Mouse (Mus musculus) neutrophil, adult 5-6 weeks (primary cell): ENCODE results near the gene Olfr15. TPM values are rescaled to one million over a fixed set of nuclear protein-coding genes. Genes with fewer than 3 reads are reported as not detected.
"Not testable (repeated sequence)": the region's sequence is repeated elsewhere in the genome, so short reads cannot be mapped to it uniquely, and the experiment has no call there.

ENCODE experiments used
- ATAC-seq: fragments of 151-379, 151-347 bp; 2 replicates; pipeline ENCODE4 v1.8.0; 2017; ENCODE audit warnings: mild to moderate bottlenecking, moderate TSS enrichment; ENCODE audit not compliant: insufficient number of reproducible peaks, poor library complexity, low FRiP score, severe bottlenecking; ENCODE audit errors: extremely low read depth
- total RNA-seq: library from RNA; stranded (forward); fragments of 200-1000 nt; gene quantifications from 2 replicates; pipeline ENCODE4 v1.2.3, GENCODE M21; 2017

Gene Olfr15
- total RNA-seq: not detected in 2 replicates

DNA sequence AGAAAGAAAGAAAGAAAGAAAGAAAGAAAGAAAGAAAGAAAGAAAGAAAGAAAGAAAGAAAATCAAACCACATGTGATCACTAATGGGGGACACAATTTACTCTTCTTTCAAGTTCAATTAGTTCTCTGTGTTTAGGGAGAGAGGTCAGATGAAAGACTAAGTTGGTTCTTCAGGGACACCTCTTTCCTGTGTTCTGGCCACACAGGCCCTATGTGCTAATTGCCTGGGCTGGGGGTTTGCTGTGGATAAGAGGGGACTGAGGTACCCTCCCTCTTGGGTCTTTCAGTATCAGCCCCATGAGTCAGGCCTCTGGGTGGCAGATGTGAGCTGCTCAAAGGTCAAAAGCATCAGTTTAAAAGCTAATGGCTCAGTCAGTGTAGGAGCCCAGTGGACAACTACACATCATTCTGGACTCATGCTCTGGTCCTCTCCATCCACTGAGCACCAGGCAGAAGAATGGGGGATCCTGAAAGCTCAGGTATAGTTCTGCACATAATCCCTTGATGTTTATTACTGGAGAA is at the start of gene Olfr15:
Gene Olfr15 (plus strand): TSS at position 291 of the 522 bp plus-strand sequence.
- no peak for ATAC-seq

DNA sequence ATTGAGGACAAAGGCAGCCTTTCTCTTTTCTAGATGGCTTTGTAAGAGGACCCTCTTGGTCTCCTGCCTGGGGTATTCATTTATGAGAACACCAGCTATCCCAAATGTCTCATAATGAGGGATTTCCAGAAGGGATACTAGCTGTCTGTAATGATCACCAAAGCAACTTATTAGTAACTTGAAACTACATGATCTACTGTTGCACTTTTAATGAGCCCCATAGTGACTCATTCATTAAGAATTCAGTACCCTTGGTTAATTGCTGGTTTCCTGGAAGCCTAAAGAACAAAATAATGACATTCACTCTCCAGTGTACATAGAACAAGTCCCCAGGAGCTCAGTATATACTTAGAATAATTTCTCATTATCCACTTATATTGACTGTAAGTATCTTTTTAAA is 49.4 kb upstream of the Olfr15 start:
- ATAC-seq: no peak

DNA sequence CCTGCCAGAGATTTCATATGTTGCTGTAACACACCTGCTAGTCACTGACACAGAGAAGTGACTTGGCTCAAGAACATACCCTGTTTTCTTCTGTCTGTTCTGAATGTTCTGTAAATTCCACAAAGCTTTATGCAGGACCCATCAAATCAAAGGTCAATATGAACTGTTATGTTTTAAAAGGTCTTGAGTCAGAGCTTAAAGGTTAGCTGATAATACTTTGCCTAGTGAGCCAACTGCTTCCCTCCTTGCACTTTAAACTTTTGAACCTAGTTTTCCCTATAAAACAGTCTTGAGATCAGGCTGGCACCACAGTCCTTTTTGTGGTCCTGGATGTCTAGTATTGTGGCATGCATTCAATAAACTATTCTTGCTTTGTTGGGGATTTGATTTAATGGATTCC is 42.3 kb upstream of the Olfr15 start:
- ATAC-seq: no peak

DNA sequence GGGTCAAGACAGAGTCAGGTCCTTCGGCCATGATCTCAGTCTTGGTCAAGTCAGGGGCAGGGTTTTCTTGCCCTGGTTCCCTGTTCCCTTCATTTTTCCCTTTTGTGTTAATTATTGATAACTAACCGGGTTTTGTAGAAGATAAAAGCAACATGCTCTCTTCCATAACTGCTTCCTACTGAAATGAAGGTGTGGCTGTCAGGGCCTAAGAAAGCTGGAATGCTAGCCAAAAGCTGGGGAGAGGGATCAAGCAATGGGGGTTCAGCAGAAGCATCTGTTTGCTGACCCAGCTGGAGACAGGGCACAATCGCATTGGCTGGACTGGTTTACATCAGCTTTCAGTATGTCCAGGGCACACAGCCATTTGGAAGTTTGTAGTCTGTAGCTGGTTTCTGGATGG is 22.5 kb upstream of the Olfr15 start:
- no peak for ATAC-seq

DNA sequence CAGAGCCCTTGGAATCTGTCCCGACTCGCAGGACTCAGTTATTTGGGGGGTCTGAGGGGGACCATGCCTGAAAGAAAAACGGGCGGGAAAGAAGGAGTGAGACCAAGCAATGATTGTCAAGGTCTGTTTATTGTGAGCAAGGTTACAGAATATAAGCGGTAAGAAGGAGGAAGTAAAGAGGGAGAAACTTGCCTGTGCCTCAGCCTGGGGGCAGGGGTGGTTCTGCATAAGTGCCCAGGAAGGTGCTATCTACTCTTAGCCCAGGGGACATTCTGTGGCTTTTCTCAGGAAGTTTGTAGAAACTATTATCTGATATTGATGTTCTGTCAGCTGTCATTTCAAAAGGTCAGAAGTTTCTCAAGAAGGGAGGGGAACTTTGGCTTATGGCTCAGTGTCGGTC is 16.0 kb upstream of the Olfr15 start:
- ATAC-seq: peak; percentile 51; the same call in 1 of the 2 replicates

DNA sequence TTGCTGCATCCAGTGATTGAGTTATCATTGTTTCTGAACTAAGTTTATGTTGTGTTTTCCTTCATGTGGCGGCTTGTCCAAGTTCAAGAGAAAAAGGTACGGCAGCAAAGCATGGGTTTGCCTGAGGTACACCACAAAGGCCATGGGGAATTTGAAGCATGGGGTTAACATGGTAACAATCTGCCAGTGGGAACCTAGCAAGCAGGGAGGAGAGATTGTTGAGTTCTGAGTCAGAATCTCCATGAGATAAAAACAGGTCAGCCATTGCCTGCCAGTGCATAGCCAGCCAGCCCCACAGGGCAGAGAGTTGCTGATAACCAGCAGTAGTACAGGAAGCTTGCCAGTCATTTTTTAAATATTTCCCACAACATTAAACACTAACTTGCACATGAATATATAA is 10.5 kb upstream of the Olfr15 start:
- no peak for ATAC-seq

DNA sequence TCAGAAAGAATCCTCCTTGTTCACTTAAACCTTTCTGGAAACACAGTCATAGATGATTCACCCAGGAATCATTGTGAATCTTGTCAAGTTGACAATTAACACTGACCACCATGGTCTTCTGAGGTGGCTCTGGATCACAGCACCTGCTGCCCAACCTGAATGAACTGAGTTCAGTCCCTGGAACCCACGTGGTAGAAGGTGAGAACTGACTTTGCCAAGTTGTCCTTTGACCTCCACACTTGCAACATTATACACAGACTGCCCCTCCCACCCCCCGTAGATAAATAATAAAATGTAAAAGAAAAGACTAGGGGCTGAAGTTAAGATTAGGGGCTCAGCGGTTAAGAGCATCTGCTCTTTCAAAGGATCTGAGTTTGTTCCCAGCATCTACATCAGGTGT is 2.7 kb upstream of the Olfr15 start:
- no peak for ATAC-seq

DNA sequence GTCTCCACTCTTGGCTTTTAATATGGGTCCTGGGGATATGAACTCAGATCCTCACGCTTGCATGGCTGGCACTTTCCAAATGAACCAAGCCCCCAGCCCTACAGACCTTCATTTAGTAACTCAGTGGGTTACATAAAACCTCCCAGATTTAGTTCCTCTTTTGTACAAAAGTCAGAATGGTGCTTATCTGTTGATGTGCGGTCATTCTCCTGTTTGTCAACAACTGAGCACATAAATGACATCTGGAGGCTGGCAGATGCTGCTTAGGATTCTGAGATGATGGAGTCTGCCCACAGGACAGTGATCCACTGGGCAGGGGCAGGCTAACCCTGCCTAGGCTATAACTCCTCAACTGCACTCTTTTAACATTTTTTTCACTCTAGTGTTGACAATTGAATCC is 951 bp upstream of the Olfr15 start:
- ATAC-seq: no peak

DNA sequence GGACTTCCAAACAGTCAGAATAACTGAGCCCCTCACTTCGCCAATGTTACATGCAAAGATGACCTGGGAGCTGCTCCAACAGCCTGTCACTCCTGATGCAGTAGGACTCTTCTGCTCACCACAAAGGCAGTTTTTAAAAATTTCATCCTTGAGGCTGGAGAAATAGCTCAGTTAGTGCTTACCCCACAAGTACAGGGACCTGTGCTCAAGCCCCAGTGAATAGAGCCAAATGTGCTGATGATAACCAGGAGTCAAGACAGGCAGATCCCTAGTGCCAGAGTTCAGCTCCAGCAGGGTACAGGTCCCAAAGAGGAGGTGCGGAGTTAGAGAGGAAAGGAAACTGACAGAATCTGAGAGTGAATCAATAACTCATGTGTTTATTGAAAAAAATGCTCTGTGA is 4.8 kb downstream of the Olfr15 start:
- no peak for ATAC-seq

DNA sequence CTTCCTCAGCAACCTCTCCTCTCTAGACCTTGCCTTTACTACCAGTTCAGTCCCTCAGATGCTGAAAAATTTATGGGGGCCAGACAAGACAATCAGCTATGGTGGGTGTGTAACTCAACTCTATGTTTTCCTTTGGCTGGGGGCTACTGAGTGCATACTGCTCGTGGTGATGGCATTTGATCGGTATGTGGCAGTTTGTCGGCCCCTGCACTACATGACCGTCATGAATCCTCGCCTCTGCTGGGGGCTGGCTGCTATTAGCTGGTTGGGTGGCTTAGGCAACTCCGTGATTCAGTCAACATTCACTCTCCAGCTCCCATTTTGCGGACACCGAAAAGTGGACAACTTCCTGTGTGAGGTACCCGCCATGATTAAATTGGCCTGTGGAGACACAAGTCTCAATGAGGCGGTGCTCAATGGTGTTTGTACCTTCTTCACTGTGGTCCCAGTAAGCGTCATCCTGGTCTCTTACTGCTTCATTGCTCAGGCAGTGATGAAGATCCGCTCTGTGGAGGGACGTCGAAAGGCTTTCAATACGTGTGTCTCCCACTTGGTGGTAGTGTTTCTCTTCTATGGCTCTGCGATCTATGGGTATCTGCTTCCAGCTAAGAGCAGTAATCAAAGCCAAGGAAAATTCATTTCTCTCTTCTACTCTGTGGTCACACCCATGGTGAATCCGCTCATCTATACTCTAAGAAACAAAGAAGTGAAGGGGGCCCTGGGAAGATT is 8.6 kb downstream of the Olfr15 start:
- peak; percentile 53; the same call in 1 of the 2 replicates for ATAC-seq

DNA sequence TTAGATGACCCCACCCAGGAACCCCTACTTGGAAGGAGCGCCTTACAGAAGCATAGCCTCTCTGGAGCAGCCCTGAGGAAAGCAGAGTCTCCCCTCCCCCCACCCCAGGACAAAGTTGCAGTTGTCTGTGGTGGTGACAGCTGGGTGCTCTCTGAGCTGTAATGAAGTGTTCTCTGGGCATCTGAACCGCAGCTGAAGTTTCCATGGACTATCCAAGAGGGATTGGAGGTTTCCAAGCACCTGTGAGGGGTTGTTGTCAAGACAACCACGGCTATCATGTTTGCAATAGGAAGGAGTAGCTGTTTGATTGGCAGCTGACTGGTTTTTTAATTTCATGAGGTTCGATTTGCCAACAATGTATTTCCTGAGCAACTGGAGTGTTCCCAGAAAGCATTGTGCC is 12.3 kb downstream of the Olfr15 start:
- no peak for ATAC-seq

DNA sequence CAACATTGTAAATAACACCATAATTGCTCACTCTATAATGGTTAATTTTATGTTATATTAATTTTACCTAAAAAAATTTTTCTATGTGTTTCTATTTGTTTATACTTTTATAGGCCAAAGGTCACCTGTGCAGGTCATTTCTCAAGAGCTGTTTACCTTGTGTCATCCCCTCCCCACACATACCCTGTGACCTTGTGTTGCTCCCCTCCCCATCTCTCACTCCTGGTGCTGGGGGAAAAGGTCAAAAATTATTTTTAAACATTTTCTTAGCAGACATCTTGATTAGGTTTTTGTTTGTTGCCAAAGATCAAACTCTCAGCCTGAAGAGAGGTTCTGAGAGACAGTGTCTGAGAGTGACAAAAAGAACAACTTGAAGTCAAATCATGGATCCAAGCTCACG is 13.1 kb downstream of the Olfr15 start:
- no peak for ATAC-seq

DNA sequence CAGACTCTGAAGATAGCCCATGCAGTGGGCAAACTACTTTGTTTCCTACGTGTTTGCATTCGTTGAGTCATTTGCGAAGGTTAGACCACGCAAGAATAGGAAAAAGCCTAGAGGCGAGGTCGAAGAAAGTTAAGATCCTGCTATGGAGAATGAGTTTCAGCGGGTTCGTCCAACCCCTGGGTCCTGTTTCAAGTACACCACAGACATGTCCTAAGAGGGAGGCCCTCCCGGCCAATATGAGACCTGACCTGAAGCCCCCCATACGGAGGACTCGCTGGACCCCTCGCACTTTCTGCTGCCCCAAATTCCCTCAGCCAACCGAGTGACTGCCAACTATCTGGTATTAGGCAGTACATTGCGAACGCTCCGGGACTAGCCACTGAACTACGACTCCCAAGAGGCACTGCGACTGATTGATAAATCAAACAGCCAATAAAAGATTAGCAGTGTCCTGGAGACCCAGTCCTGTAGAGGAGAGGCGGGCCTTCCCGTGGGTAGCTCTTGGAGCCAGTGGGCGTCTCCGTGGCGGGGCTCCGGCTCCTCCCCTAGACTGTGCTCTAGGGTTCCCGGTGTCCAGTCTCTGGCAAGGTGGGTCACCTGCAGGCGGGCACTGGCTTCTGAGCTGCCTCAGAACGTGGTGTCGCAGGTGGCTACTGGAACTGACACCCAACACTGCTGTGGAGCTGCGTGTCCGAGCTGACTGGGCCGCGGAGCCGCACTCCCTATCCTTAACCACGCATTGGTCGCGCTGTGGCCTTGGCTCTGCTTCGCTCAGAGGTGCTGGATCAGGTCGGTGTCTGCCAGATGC is 16.2 kb downstream of the Olfr15 start, which contains the start of gene Zfp174:
Gene Zfp174 (plus strand): TSS at position 558 of the 808 bp plus-strand sequence.
- peak; percentile 100 for ATAC-seq

DNA sequence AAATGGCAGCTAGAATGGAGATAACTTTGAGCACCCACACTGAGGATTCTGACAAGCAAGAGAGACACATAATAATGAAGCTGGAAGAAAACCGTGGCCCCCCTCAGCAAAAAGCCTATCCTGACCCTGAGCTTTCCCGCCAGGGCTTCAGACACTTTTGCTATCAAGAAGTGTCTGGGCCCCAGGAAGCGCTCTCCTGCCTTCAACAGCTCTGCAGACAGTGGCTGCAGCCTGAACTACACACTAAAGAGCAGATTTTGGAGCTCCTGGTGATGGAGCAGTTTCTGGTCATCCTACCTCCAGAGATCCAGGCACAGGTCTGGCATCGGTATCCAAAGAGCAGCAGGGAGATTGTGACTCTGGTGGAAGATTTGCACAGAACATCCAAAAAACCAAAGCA is 17.2 kb downstream of the Olfr15 start:
- ATAC-seq: no peak

DNA sequence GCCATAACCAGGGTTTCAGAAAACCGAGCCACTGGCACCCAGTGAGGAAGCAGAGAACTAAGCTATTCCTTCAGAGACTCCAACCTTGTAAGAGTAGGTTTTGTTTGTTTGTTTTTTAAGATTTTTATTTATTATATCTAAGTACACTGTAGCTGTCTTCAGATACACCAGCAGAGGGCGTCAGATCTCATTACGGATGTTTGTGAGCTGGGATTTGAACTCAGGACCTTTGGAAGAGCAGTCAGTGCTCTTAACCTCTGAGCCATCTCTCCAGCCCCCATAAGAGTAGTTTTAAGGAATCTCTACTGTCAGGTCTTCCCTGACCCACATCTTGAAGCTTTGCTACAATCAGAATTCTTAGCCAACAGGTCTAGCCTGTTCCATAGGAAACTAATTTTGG is 17.7 kb downstream of the Olfr15 start:
- no peak for ATAC-seq

DNA sequence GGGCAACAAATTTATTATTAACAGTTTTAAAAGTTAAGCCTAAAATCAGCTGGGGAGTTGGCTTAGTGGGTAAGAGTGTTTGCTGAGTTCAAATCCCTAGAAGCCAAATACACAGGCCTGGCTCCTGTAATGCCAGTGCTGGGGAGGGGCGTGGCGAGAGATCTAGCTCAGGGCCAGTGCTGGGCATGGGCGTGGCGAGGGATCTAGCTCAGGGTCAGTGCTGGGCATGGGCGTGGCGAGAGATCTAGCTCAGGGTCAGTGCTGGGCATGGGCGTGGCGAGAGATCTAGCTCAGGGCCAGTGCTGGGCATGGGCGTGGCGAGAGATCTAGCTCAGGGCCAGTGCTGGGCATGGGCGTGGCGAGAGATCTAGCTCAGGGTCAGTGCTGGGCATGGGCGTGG is 20.6 kb downstream of the Olfr15 start:
- not testable (repeated sequence) for ATAC-seq

DNA sequence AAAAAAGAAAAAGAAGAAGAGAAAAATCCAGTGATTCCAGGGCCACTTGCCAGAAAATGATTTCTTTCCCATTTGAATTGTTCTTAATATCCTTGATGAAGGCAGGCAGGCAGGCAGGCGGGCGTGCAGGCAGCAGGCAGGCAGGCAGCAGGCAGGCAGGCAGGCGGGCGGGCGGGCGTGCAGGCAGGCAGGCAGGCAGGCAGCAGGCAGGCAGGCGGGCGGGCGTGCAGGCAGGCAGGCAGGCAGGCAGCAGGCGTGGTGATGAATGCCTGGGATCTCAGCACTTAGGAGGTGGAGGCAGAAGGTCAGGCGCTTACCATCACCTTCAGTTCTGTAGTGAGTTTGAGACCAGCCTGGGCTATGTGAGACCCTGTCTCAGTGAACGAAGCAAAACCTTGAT is 21.9 kb downstream of the Olfr15 start:
- ATAC-seq: no peak

DNA sequence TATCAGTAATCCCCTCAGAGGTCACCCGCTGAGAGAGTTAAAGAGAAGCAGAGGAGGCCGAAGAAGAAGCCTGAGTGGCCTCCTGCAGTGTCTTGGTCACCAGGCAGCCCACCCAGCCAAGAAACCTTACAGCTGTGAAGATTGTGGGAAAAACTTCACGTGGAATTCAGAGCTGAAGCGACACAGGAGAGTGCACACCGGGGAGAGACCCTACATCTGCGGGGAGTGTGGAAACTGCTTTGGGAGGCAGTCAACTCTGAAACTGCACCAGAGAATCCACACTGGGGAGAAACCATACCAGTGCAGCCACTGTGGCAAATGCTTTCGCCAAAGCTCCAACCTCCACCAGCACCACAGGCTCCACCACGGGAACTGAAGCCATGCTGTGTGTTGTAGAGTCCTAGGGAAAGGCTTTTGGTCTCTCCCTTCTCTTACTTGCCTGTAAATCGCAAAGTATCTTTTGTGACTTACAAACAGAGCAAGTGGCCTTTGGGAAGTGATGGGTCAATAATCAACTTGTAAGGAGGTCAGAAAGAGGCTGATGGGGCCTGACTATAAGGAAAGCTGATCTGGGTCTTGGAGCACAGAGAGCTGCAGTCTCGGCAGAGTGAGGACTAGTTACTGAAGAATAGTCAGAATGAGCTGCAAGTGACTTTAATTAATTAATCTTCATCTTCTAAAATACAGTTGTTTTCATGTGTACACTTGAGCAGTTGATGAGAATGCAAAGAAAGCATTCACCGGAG is 23.9 kb downstream of the Olfr15 start:
- no peak for ATAC-seq

DNA sequence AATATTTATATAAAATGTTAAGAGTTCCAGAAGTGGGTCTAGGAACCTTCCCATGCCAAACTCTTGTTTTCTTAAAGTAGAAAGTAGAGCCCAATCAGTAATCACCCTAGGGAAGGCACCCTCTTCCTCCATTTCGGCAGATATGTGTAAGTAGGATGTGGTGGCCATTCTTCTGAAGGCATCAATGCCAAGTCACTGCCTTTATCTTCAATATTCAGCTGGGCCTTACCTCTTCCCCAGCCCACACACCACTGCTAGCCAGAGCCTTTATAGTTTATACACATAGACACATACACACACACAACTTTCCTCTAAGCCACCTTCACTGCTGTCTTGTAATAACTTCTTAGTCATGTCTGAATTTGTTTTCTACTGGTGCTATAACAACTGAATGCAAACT is 25.1 kb downstream of the Olfr15 start:
- ATAC-seq: no peak
